Mouse (Mus musculus) liver, postnatal 0 days (tissue): ENCODE data around the gene Pard3. TPM values are rescaled to one million over a fixed set of nuclear protein-coding genes. Genes with fewer than 3 reads are reported as not detected.

ENCODE experiments used
- ATAC-seq: fragments of 200-750 bp; cut with Nextera tagmentation; 2 replicates; pipeline ENCODE4 v1.8.0; 2017; ENCODE audit warnings: mild to moderate bottlenecking, moderate library complexity
- DNase-seq: peaks from one replicate; pipeline ENCODE4 v3.0.0-alpha.2; 2016
- H3K27ac ChIP-seq: fragments of 300-500 bp; sonication (generic); 2 replicates; pipeline ENCODE4 v1.5.1; 2014; ENCODE audit warnings: antibody characterized with exemption, moderate library complexity, mild to moderate bottlenecking, low read depth
- H3K27me3 ChIP-seq: fragments of 300-500 bp; sonication (generic); 2 replicates; pipeline ENCODE4 v1.6.1; 2014; ENCODE audit warnings: low read length, control low read depth, mixed read lengths; ENCODE audit not compliant: insufficient read depth
- H3K36me3 ChIP-seq: fragments of 300-500 bp; sonication (generic); replicated peaks from 2 replicates; pipeline ENCODE4 v1.6.1; 2014; ENCODE audit warnings: mild to moderate bottlenecking, control low read depth, low read length, moderate library complexity, mixed read lengths; ENCODE audit not compliant: insufficient read depth
- H3K4me1 ChIP-seq: fragments of 300-500 bp; sonication (generic); 2 replicates; pipeline ENCODE4 v1.6.1; 2014; ENCODE audit warnings: antibody characterized with exemption, mild to moderate bottlenecking, control low read depth; ENCODE audit not compliant: insufficient read depth
- H3K4me2 ChIP-seq: fragments of 300-500 bp; sonication (generic); 2 replicates; pipeline ENCODE4 v1.6.1; 2014; ENCODE audit warnings: low read depth, mild to moderate bottlenecking, low read length, moderate library complexity, mixed read lengths
- H3K4me3 ChIP-seq: fragments of 300-500 bp; sonication (generic); 2 replicates; pipeline ENCODE4 v1.5.1; 2014; ENCODE audit warnings: low read depth, low read length
- H3K9ac ChIP-seq: fragments of 300-500 bp; sonication (generic); replicated peaks from 2 replicates; pipeline ENCODE4 v1.6.1; 2014; ENCODE audit warnings: mild to moderate bottlenecking, moderate library complexity
- H3K9me3 ChIP-seq: fragments of 300-500 bp; sonication (generic); 2 replicates; pipeline ENCODE4 v1.6.1; 2016; ENCODE audit warnings: mild to moderate bottlenecking, control low read depth, low read length, mixed read lengths
- CTCF ChIP-seq: sonication (generic); IDR thresholded peaks from 2 replicates; pipeline ENCODE4 v1.5.1; 2016; ENCODE audit warnings: antibody characterized with exemption, low read depth
- EP300 ChIP-seq: IDR thresholded peaks from 2 replicates; pipeline ENCODE4 v1.6.1; 2016; ENCODE audit warnings: antibody characterized with exemption, low read depth, mild to moderate bottlenecking
- WGBS: fragments of 180-500 bp; shearing (Covaris S2); extraction: QIAGEN DNeasy Blood & Tissue Kit; methylation state at CpG from one replicate; pipeline ENCODE4 v1.1.7; 2014; ENCODE audit not compliant: insufficient replicate concordance; 5-methylcytosine and 5-hydroxymethylcytosine counted together
- polyA plus RNA-seq: library from polyadenylated mRNA; unstranded; fragments of >200 nt; fragmentation: Nextera tagmentation; extraction: Ambion mirVana; gene quantifications from 2 replicates; pipeline ENCODE4 v1.2.1, GENCODE M21; 2015

The Pard3 gene
- polyA plus RNA-seq, 1 experiment from 2014 or later = 10.2 TPM

DNA sequence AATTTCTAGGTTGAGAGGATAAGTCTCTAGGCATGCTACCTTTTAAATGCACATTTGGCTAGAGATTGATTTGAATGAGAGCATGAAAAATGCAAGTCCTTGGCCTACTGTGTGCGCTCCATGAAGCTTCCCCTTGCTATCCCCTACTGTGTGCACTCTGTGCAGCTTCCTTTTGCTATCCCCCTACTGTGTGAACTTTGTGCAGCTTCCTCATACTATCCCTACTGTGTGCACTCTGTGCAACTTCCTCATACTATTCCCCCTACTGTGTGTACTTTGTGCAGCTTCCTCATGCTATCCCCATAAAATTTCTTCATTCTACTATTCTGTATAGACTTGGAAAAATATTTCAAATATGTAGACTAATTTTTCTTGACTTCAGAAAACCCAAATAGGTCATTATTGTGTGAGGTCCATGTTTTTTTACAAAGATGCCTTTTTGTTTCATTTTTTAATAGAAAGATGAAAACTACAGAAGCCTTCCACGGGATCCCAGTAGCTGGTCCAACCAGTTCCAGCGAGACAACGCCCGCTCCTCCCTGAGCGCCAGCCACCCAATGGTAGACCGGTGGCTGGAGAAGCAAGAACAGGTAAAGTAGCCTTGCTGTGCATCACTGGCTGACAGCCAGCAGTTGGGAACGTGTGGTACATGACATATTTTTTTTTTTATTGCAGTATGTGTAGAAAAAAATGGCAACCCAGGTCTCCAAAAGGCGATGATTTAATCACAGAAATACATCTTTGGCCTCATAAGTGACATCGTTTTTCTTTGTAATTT lies 260.1 kb downstream of the Pard3 start:
- 85% methylated on average over 10 of the region's 10 CpGs for WGBS
- H3K9ac ChIP-seq = no peak overlapping the region
- ATAC-seq (no peak), DNase-seq (no peak)
- H3K4me3 ChIP-seq = no peak overlapping the region
- no peak overlapping the region for H3K4me2 ChIP-seq
- no peak overlapping the region for H3K27ac ChIP-seq
- H3K36me3 ChIP-seq = no peaks in the 10 kb centered on the region
- H3K4me1 ChIP-seq = no peaks in the 10 kb centered on the region
- H3K9me3 ChIP-seq = no peaks in the 10 kb centered on the region
- TF ChIP-seq CTCF = no peak
- no peak for TF ChIP-seq EP300
- no peaks in the 10 kb centered on the region for H3K27me3 ChIP-seq

DNA sequence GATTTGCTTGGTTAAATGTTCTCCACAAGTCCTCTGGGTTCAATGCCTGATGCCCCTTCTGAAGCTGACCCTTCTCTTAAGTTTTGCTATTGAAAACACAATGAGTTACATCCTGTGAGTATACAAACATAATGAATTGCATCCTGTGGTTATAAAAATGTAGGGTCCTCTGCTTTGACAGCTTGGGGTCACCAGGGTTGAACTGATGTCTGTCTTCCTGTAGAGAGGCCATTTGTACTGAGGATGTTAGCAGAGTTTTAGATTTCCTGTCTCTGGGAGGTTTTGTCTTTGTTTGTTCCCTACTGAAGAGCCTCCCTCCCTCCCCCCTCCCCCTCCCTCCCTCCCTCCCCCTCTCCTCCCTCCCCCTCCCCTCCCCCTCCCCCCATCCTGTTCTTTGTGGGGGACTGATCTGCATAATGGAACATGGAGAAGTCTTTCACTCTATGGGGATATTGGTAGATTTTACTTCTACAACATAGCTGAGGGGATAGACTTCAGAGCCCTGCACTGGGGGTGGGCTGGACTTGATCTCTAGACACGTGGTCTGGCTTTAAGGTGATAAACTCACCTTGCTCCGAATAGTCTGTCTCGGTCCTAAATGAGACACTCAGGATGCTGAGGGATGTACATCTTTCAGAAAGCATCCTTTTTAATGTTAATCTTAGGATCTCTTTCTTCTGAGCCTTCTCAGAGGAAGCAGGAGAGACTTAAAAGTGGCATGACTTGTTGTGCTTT lies 261.3 kb downstream of the Pard3 start:
- no peaks in the 10 kb centered on the region for H3K27me3 ChIP-seq
- no peak overlapping the region for H3K27ac ChIP-seq
- no peak overlapping the region for H3K9ac ChIP-seq
- H3K4me1 ChIP-seq = no peaks in the 10 kb centered on the region
- WGBS = 40% methylated on average over 3 of the region's 3 CpGs
- no peaks in the 10 kb centered on the region for H3K36me3 ChIP-seq
- ATAC-seq = no peak
- no peak overlapping the region for H3K4me3 ChIP-seq
- TF ChIP-seq EP300 (no peak), CTCF (no peak)
- no peaks in the 10 kb centered on the region for H3K9me3 ChIP-seq
- no peak overlapping the region for H3K4me2 ChIP-seq
- DNase-seq = no peak

DNA sequence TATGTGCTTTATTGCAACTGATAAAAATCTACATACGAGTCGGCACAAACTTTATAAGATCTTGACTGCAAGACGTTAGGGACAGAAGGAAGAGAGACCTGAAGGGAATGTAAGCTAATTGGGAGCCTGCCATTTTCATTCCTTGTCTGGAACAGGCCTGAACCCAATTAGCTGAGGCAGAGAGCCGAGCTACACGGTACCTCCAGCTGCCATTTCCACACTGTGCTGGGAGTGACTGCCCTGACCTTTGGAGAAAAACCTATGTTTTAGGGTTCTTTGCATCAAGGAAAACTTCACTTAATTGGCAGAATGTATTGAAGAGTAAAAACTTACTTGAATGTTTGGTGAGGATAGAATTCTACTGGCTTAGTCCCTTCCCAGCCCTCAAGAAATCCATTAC lies 262.1 kb downstream of the Pard3 start:
- no peak overlapping the region for H3K4me2 ChIP-seq
- no peak overlapping the region for H3K27ac ChIP-seq
- no peaks in the 10 kb centered on the region for H3K4me1 ChIP-seq
- no peaks in the 10 kb centered on the region for H3K36me3 ChIP-seq
- no peaks in the 10 kb centered on the region for H3K27me3 ChIP-seq
- no peak overlapping the region for H3K9ac ChIP-seq
- TF ChIP-seq EP300 (no peak), CTCF (no peak)
- H3K4me3 ChIP-seq = no peak overlapping the region
- H3K9me3 ChIP-seq = no peaks in the 10 kb centered on the region
- 61% methylated on average over 5 of the region's 5 CpGs for WGBS
- ATAC-seq (no peak), DNase-seq (no peak)

DNA sequence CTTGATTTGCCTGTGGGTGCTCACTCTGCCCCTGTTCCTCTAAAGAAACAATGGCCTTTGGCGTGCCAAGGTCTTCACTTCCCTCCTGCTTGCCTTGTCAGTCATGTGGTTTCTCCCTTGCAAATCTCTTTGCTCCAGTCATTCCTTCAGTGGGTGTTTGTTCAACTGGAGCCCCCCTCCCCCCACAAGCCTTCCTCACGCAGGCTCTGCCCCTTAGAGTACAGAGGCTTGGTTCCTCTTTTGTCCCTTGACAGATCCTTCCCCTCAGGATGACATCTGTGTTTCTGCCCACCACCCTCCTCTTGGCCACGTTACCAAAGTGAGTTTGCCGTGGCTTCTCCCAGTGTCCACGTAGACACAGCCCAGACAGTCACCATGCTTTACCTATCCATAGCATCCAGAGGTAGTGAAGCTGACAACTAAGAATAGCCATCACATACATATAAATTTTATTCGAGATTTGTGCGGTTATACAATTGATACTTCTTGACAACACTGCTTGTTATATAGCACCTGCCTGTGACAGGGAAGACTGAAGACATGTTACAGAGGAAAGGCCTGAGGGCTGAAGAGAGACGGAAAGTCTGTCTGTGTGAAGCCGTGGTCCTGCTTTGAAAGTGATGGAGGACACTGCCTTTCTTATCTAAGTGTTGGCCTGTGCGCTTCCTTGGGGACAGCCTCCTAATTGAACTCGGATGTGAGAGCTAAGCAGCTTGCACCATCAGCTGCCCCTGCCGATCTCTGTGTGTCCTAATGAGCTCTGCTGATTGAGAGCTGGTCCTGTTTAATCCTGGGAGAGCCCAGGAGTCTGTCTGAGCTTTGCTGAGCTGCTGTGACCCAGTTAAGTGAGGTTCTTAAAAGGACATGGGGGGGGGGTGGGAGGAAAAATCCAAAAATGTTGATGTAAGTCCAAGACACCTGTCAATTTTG lies 266.8 kb downstream of the Pard3 start:
- no peaks in the 10 kb centered on the region; the same call in 1 of the 2 replicates for H3K4me1 ChIP-seq
- H3K4me2 ChIP-seq = no peak overlapping the region
- no peak for ATAC-seq
- TF ChIP-seq EP300 (no peak), CTCF (no peak)
- no peak overlapping the region for H3K27ac ChIP-seq
- no peaks in the 10 kb centered on the region for H3K36me3 ChIP-seq
- H3K4me3 ChIP-seq = no peak overlapping the region
- 32% methylated on average over 12 of the region's 12 CpGs for WGBS
- H3K9me3 ChIP-seq = no peaks in the 10 kb centered on the region
- H3K9ac ChIP-seq = no peak overlapping the region
- DNase-seq = peak; percentile 24
- H3K27me3 ChIP-seq = no peaks in the 10 kb centered on the region

DNA sequence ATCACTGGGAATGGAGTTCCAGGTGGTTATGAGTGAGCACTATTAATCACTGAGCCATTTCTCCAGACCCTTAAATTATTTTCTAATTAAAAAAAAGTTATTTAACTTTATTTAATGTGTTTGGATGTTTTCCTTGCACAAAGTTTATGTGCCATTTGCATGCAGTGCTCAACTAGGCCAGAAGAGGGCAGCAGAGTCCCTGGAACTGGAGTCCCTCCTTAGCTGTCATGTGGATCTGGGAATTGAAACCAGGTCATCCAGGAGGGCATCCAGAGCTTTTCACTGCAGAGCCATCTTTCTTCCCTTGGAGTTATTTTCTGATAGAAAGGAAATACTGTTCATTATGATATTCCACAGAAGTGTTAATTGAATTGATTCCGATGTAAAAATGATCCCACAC lies 268.1 kb downstream of the Pard3 start:
- Histone ChIP-seq H3K4me2 (no peak overlapping the region), H3K9ac (no peak overlapping the region), H3K4me1 (no peaks in the 10 kb centered on the region; the same call in 1 of the 2 replicates), H3K36me3 (no peaks in the 10 kb centered on the region), H3K9me3 (no peaks in the 10 kb centered on the region), H3K4me3 (no peak overlapping the region), H3K27ac (no peak overlapping the region), H3K27me3 (no peaks in the 10 kb centered on the region)
- DNase-seq = peak; percentile 71
- no peak for ATAC-seq
- WGBS = 88% methylated on average over 1 of the region's 1 CpGs
- TF ChIP-seq CTCF (peak; percentile 88), EP300 (no peak)
